Mouse (Mus musculus): ENCODE results near the gene Fbxo22. TPM values are rescaled to one million over a fixed set of nuclear protein-coding genes. Genes with fewer than 3 reads are reported as not detected.
"Not testable (repeated sequence)": the region's sequence is repeated elsewhere in the genome, so short reads cannot be mapped to it uniquely, and the experiment has no call there.

Gene Fbxo22
- polyA plus RNA-seq, 1 experiment from 2014 or later: 71.5 TPM

GRCm38 (mm10) chr9:55236235-55237165 is 27.8 kb downstream of the Fbxo22 start:
- Histone ChIP-seq H3K4me3 (replicated peaks) (no peak overlapping the region), H3K36me3 (no peaks in the 10 kb centered on the region), H3K27me3 (no peaks in the 10 kb centered on the region), H3K9me3 (no peaks in the 10 kb centered on the region), H3K27ac (no peak overlapping the region), H3K4me2 (no peak overlapping the region), H3K4me1 (replicated peaks) (no peaks in the 10 kb centered on the region), H3K9ac (replicated peaks) (no peak overlapping the region)
- no peak for ATAC-seq (ENCODE audit: insufficient number of reproducible peaks, insufficient read depth, low FRiP score, low TSS enrichment, low read depth)
- WGBS: 75% methylated on average over 13 of the region's 13 CpGs

DNA sequence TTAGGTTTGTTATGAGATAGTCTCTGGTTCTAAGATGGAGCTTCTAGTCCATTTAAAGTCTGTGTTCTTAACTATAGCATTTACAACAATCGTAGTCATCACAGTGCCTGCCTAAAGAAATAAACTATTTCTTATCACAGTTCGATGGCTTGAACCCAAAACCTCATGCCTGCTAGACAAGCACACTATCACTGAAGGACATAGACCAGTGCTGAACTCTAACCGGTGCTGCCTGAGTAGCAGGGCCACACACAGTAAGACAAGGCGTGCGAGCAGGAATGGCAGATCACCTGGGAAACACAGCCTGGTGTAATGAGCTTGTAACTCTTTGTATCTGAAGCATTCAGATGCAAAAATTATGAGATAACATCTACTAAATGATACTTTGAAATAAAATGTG is 32.1 kb downstream of the Fbxo22 start:
- Histone ChIP-seq H3K4me3 (replicated peaks) (no peak overlapping the region), H3K36me3 (no peaks in the 10 kb centered on the region), H3K4me2 (no peak overlapping the region), H3K27me3 (no peaks in the 10 kb centered on the region), H3K27ac (no peak overlapping the region), H3K4me1 (replicated peaks) (no peaks in the 10 kb centered on the region), H3K9me3 (no peaks in the 10 kb centered on the region), H3K9ac (replicated peaks) (no peak overlapping the region)
- WGBS: 85% methylated on average over 5 of the region's 5 CpGs
- ATAC-seq (ENCODE audit: insufficient number of reproducible peaks, insufficient read depth, low FRiP score, low TSS enrichment, low read depth): no peak

DNA sequence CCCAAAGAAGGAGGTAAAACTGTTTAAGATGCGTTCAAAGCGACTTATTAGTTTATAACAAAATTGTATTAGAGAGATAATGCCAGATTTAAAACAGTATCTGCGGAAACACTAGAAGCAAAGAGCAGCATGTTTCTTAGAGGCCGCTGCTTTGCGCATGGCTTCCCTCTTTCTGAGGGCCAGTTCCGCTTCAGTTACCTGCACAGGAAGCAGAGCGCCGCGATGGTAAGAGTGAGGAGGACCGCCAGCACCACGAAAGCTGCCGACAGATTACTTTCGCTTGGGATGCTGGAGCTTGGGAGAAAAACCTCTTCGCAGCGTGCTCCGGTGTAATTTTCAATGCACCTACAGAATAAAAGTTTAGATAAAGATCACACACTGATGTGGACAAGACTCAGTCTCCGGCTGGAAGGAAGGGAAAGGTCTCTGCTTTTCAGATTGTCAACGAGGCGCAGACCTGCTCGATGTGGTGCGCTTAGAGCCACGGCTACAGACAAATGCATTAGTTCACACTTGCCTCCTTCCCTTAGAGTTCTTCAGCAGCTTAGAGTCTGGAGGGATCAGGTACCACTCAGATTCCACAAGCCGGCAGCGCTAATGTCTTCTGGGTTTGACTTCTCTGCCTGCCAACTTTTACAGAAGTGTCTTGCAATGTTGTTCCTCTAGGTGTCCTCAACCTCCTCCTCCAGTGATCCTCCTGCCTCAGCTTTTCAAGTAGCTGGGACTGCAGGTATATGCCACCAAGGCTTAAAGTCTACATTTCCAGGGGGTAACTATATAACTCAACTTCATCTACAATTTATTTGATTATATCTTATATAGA is 33.3 kb downstream of the Fbxo22 start:
- H3K9ac ChIP-seq (replicated peaks): 0 out of 2 replicates have a peak overlapping the region, but pooled peaks have one; percentile 5
- 39% methylated on average over 24 of the region's 24 CpGs for WGBS
- no peaks in the 10 kb centered on the region for H3K36me3 ChIP-seq
- no peaks in the 10 kb centered on the region for H3K4me1 ChIP-seq (replicated peaks)
- H3K27me3 ChIP-seq: no peaks in the 10 kb centered on the region
- peak overlapping the region; percentile 30 for H3K4me3 ChIP-seq (replicated peaks)
- H3K27ac ChIP-seq: no peak overlapping the region
- ATAC-seq (ENCODE audit: insufficient number of reproducible peaks, insufficient read depth, low FRiP score, low TSS enrichment, low read depth): no peak
- H3K9me3 ChIP-seq: no peaks in the 10 kb centered on the region
- H3K4me2 ChIP-seq: peak overlapping the region; percentile 50

DNA sequence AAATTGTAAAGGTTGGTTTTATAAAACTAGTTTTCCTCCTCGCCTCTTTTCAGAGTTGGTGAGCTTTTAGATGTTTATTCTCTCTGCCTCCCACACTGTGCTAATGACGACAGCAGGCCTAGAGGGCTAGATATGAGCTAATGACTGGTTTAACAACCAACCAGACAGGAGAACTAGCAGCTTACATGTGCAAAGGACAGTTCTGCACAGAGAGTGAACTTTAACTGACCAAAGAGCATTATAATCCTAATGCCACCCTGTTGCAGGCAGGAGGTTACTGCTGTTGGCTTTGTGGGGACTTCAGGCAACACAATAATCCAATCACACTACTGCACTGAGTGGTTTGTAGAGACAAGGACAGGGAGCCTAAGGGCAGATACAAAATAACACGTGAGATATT is 34.6 kb downstream of the Fbxo22 start:
- Histone ChIP-seq H3K4me2 (no peak overlapping the region), H3K4me1 (replicated peaks) (no peaks in the 10 kb centered on the region), H3K27ac (no peak overlapping the region), H3K36me3 (no peaks in the 10 kb centered on the region), H3K9ac (replicated peaks) (no peak overlapping the region), H3K27me3 (no peaks in the 10 kb centered on the region), H3K9me3 (no peaks in the 10 kb centered on the region), H3K4me3 (replicated peaks) (no peak overlapping the region)
- WGBS: 70% methylated on average over 3 of the region's 3 CpGs
- ATAC-seq (ENCODE audit: insufficient number of reproducible peaks, insufficient read depth, low FRiP score, low TSS enrichment, low read depth): no peak

DNA sequence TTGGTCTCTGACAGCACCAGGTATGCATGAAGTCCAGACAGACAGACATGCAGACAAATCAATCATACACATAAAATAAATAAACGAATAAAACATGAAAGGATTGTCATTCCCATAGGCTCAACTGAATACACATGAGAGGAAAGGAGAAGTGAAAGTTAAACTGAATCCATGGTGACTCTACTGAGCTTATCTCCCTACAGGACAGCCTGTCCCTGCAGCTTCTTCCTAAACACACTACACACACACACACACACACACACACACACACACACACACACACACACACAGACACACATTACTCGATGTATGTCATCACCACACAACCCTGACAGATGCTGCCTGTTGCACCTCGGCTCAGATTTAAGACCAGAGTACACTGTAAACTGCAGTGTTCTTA is 35.4 kb downstream of the Fbxo22 start:
- Histone ChIP-seq H3K36me3 (no peaks in the 10 kb centered on the region), H3K4me2 (no peak overlapping the region), H3K4me1 (replicated peaks) (no peaks in the 10 kb centered on the region), H3K4me3 (replicated peaks) (no peak overlapping the region), H3K27ac (no peak overlapping the region), H3K9ac (replicated peaks) (no peak overlapping the region), H3K9me3 (no peaks in the 10 kb centered on the region), H3K27me3 (no peaks in the 10 kb centered on the region)
- ATAC-seq (ENCODE audit: insufficient number of reproducible peaks, insufficient read depth, low FRiP score, low TSS enrichment, low read depth): no peak
- 78% methylated on average over 3 of the region's 3 CpGs for WGBS

- not testable (repeated sequence) for H3K4me3 ChIP-seq (replicated peaks); H3K9ac ChIP-seq (replicated peaks); H3K4me1 ChIP-seq (replicated peaks); H3K27me3 ChIP-seq; H3K4me2 ChIP-seq; H3K36me3 ChIP-seq; ATAC-seq (ENCODE audit: insufficient number of reproducible peaks, insufficient read depth, low FRiP score, low TSS enrichment, low read depth); H3K9me3 ChIP-seq; H3K27ac ChIP-seq
- 88% methylated on average over 1 of the region's 1 CpGs for WGBS
Measured at GRCm38 (mm10) chr9:55245057-55245750, 36.5 kb downstream of the Fbxo22 start.

DNA sequence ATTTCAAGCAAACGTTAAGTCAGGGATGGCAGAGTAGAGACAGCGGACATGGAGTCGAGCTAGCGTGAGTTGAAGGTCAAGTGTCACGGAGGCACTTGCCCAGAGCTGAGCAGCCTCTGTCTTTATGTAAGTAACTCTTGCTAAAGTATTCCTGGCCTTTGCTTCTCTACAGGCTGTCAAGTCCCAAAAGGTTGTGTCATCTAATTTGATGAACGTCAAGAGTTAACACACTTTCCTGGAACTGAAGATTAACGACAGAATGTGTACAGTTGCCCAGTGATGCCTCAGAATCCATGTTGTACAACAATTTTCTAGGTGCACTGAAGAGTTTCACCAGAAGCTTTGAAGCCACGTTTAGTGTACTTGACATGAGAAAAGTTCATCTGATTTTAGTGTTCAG is 37.7 kb downstream of the Fbxo22 start:
- Histone ChIP-seq H3K27me3 (no peaks in the 10 kb centered on the region), H3K27ac (no peak overlapping the region), H3K4me2 (no peak overlapping the region), H3K9me3 (no peaks in the 10 kb centered on the region), H3K4me3 (replicated peaks) (no peak overlapping the region), H3K36me3 (no peaks in the 10 kb centered on the region), H3K4me1 (replicated peaks) (no peaks in the 10 kb centered on the region), H3K9ac (replicated peaks) (no peak overlapping the region)
- ATAC-seq (ENCODE audit: insufficient number of reproducible peaks, insufficient read depth, low FRiP score, low TSS enrichment, low read depth): no peak
- WGBS: 71% methylated on average over 8 of the region's 8 CpGs

DNA sequence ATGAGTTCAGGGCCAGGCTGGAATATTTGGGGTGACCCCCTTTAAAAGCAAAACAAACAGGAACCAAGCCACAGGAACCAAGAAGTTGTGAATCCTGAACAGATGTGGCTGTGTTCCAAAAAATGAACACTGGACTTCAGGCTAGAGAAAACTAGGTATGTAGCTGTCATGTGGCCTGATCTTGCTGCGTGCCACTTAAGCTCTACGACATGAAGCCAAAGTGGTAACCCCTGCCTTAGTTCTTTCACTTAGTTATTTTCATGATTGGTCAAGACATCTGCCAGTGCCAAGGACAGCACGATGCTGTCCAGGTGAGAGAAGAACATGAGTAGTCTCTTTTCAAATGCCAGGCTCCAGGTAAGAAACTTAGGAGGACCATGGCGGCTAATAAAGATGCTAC is 38.2 kb downstream of the Fbxo22 start:
- Histone ChIP-seq H3K36me3 (no peaks in the 10 kb centered on the region), H3K4me1 (replicated peaks) (no peaks in the 10 kb centered on the region), H3K4me3 (replicated peaks) (no peak overlapping the region), H3K27me3 (no peaks in the 10 kb centered on the region), H3K9me3 (no peaks in the 10 kb centered on the region), H3K4me2 (no peak overlapping the region), H3K27ac (no peak overlapping the region), H3K9ac (replicated peaks) (no peak overlapping the region)
- 94% methylated on average over 4 of the region's 4 CpGs for WGBS
- ATAC-seq (ENCODE audit: insufficient number of reproducible peaks, insufficient read depth, low FRiP score, low TSS enrichment, low read depth): no peak

DNA sequence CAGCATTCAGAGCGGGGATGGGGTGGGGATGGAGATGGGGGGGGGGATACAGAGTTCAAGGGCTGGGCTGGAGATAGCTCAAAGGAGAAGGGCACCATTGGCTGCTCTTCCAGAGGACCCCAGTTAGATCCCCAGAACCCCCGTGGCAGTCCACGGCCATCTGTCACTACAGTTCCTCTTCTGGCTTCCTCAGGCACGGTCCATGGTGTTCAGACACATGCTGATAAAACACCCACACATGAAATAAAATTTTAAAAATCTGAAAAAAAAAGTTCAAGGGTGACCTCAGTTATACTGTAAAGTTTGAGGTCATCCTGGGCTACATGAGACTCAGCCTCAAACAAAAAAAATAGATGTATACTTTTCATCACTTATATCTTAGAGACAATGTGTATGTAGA is 39.7 kb downstream of the Fbxo22 start:
- H3K9me3 ChIP-seq: no peaks in the 10 kb centered on the region
- no peak overlapping the region for H3K4me3 ChIP-seq (replicated peaks)
- no peak overlapping the region for H3K4me2 ChIP-seq
- H3K9ac ChIP-seq (replicated peaks): no peak overlapping the region
- WGBS: 85% methylated on average over 4 of the region's 4 CpGs
- ATAC-seq (ENCODE audit: insufficient number of reproducible peaks, insufficient read depth, low FRiP score, low TSS enrichment, low read depth): no peak
- no peak overlapping the region for H3K27ac ChIP-seq
- H3K36me3 ChIP-seq: no peaks in the 10 kb centered on the region
- H3K27me3 ChIP-seq: no peaks in the 10 kb centered on the region
- no peaks in the 10 kb centered on the region for H3K4me1 ChIP-seq (replicated peaks)

- H3K9me3 ChIP-seq: no peaks in the 10 kb centered on the region
- no peaks in the 10 kb centered on the region for H3K27me3 ChIP-seq
- no peak overlapping the region for H3K4me2 ChIP-seq
- H3K36me3 ChIP-seq: no peaks in the 10 kb centered on the region
- no peak overlapping the region for H3K9ac ChIP-seq (replicated peaks)
- H3K4me3 ChIP-seq (replicated peaks): no peak overlapping the region
- WGBS: 71% methylated on average over 6 of the region's 6 CpGs
- H3K27ac ChIP-seq: no peak overlapping the region
- H3K4me1 ChIP-seq (replicated peaks): no peaks in the 10 kb centered on the region
- no peak for ATAC-seq (ENCODE audit: insufficient number of reproducible peaks, insufficient read depth, low FRiP score, low TSS enrichment, low read depth)
Measured at GRCm38 (mm10) chr9:55250595-55251247, 42.0 kb downstream of the Fbxo22 start.

DNA sequence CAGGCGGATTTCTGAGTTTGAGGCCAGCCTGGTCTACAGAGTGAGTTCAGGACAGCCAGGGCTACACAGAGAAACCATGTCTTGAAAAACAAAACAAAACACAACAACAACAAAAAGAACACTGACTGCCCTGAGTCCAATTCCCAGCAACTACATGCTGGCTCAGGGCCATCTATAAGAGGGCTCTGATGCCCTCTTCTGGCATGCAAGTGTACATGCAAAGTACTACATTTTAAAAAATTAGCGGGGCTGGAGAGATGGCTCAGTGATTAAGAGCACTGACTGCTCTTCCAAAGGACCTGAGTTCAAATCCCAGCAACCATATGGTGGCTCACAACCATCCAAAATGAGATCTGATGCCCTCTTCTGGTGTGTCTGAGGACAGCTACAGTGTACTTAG is 43.4 kb downstream of the Fbxo22 start:
- H3K4me3 ChIP-seq (replicated peaks); ATAC-seq (ENCODE audit: insufficient number of reproducible peaks, insufficient read depth, low FRiP score, low TSS enrichment, low read depth); H3K27me3 ChIP-seq; H3K9ac ChIP-seq (replicated peaks); H3K27ac ChIP-seq; H3K36me3 ChIP-seq; H3K4me2 ChIP-seq; H3K9me3 ChIP-seq; H3K4me1 ChIP-seq (replicated peaks): not testable (repeated sequence)
- WGBS: 56% methylated on average over 2 of the region's 2 CpGs

Measured in limb, embryonic 12.5 days (tissue).